Mouse (Mus musculus): ENCODE measurements at regions not wholly inside any gene's neighbourhood (a gene's known extent, or its start where the extent isn't known, plus 50 kb on each side); places are given as distances from the start of the nearest gene placed in this dataset.

DNA sequence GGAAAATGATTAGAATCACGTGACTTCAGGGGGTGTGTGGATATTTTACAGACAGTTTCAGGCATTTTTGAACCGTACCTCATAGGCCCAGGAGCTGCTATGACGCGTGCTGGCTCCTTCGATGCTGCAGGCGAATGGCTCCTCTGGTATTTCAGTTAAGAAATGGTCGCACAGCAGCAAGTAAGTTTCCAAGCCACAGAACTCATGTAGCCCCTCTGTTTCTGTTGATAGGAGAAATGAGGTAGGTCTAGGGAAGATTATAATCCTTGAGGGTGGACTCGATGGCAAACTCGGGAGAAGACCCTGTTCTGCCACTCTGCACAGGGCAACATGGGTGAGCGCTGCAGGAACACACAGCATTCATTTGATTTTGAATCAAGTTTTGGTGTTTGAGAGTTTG is 127.0 kb upstream of the Npvf start:
- TF ChIP-seq CTCF (IDR thresholded peaks at IDR 0.05; ENCODE audit: low read depth, low read length) (no peak), POLR2A (IDR thresholded peaks at IDR 0.05; ENCODE audit: extremely low read depth, insufficient read depth, low read length) (no peak)
